Comparison of ENCODE assay signal across 8 mouse cellular contexts in the genomic region with DNA sequence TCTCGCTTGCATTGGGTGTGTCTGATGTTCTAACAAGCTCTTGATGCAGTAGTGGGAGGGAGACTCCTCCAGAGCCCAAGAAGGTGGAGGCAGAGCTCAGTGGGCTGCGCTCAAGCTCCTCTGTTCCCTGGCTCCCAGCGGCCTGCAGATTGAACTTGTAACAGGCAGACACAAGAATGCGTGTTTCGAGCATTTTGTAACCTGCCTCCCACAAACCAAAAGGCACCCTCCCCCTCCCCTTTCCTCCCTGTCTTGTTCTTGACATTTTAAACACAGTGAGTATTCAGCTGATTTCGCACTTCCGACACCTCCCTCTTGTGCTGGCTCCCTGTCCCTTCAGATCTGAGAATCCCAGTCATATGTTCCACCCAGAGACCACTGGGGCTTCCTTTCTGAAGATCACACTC.
DNase-seq lines count a peak whose midpoint lies in the region; ATAC-seq and TF ChIP-seq lines count a peak whose summit lies in the region.

No protein-coding gene starts in this region.

- H3K4me3 ChIP-seq in kidney, embryonic 15.5 days (replicated peaks) = no peak overlapping the region
- H3K4me3 ChIP-seq in heart, adult 2 months = no peak overlapping the region
- H3K4me3 ChIP-seq in cerebellum, adult 2 months (replicated peaks; ENCODE audit: insufficient read depth, low read depth, low read length) = no peak overlapping the region

- no peak for TF ChIP-seq EP300 in heart, adult 2 months (IDR thresholded peaks at IDR 0.05; ENCODE audit: insufficient read depth, low read depth, low read length)

- DNase-seq in kidney, adult 9 months = no peak
- peak; percentile 23 to 32 for DNase-seq in adrenal gland, postnatal 36 days
- peak; percentile 43 to 58 for DNase-seq in heart, adult 2 months
- DNase-seq in left cerebral cortex, adult 18-20 months (ENCODE audit: low spot score in 2 of 2) = peak; percentile 71 to 81
- peak; percentile 44 to 75 for DNase-seq in lung, postnatal 4 days
- peak; percentile 52 for DNase-seq in thymus, postnatal 0 days (ENCODE audit: low spot score)
- DNase-seq in cerebellum, adult 2 months = no peak

- 18% methylated on average over 7 of the region's 7 CpGs for WGBS in kidney, embryonic 15.5 days
- 40% methylated on average over 7 of the region's 7 CpGs for WGBS in heart, adult 2 months
- 75% methylated on average over 7 of the region's 7 CpGs for WGBS in cerebellum, adult 2 months

- ATAC-seq in kidney, embryonic 15.5 days (replicated peaks; ENCODE audit: low FRiP score) = peak; percentile 67

- no peak for TF ChIP-seq POLR2A in heart, adult 2 months (IDR thresholded peaks at IDR 0.05; ENCODE audit: insufficient read depth, low read depth, low read length)
- TF ChIP-seq POLR2A in cerebellum, adult 2 months (IDR thresholded peaks at IDR 0.05; ENCODE audit: borderline replicate concordance, insufficient read depth, low read length) = no peak

- no peak overlapping the region for H3K9ac ChIP-seq in kidney, embryonic 15.5 days
- H3K9ac ChIP-seq in heart, adult 2 months (ENCODE audit: low read depth, low read length) = no peak overlapping the region

- peak overlapping the region; percentile 80 for H3K27ac ChIP-seq in kidney, embryonic 15.5 days
- H3K27ac ChIP-seq in heart, adult 2 months = no peak overlapping the region
- no peak overlapping the region; the same call in 1 of the 2 replicates for H3K27ac ChIP-seq in cerebellum, adult 2 months (ENCODE audit: insufficient read depth, low read length)

- H3K4me1 ChIP-seq in kidney, embryonic 15.5 days = peaks cover 30% of the 10 kb centered on the region
- H3K4me1 ChIP-seq in heart, adult 2 months (ENCODE audit: control insufficient read depth, insufficient read depth, low read length) = peaks cover 12% of the 10 kb centered on the region
- H3K4me1 ChIP-seq in cerebellum, adult 2 months (ENCODE audit: control insufficient read depth, insufficient read depth, low read length) = 0 out of 2 replicates have a peak, but pooled peaks cover 3% of the 10 kb centered on the region

- H3K4me2 ChIP-seq in kidney, embryonic 15.5 days = peak overlapping the region; percentile 37

- no peaks in the 10 kb centered on the region for H3K79me2 ChIP-seq in heart, adult 2 months (replicated peaks; ENCODE audit: control insufficient read depth, insufficient read depth, low read length)

- H3K36me3 ChIP-seq in kidney, embryonic 15.5 days = no peaks in the 10 kb centered on the region
- H3K36me3 ChIP-seq in heart, adult 2 months (ENCODE audit: control insufficient read depth, insufficient read depth, low read length) = no peaks in the 10 kb centered on the region

- no peaks in the 10 kb centered on the region for H3K9me3 ChIP-seq in kidney, embryonic 15.5 days (replicated peaks)

- intact Hi-C loops in heart, adult 2 months (cut with DNase I) = loop anchor here (5.0 kb wide), 1 partner anchor 262 kb away; no protein-coding TSS in a partner anchor

- H3K27me3 ChIP-seq in kidney, embryonic 15.5 days = no peaks in the 10 kb centered on the region
- H3K27me3 ChIP-seq in heart, adult 2 months (ENCODE audit: control insufficient read depth, insufficient read depth, low read length) = no peaks in the 10 kb centered on the region
- no peaks in the 10 kb centered on the region for H3K27me3 ChIP-seq in cerebellum, adult 2 months (ENCODE audit: control insufficient read depth, insufficient read depth, low read length)

- TF ChIP-seq CTCF in heart, adult 2 months (IDR thresholded peaks at IDR 0.05) = no peak
- TF ChIP-seq CTCF in cerebellum, adult 2 months (IDR thresholded peaks at IDR 0.05; ENCODE audit: borderline replicate concordance, insufficient read depth, low read depth, low read length) = no peak

Comparison
In these comparisons a context has a peak if more than half of its experiments do, and no peak if none do; other contexts are left out.
1. DNase-seq: peak in adrenal gland, postnatal 36 days (2 of 2), heart, adult 2 months (2 of 2), left cerebral cortex, adult 18-20 months (2 of 2), lung, postnatal 4 days (2 of 2) and thymus, postnatal 0 days (single experiment); none in kidney, adult 9 months (single experiment) and cerebellum, adult 2 months (0 of 2).